Mouse (Mus musculus) forebrain, embryonic 13.5 days (tissue): Measurements from ENCODE around the gene B3gnt3. TPM values are rescaled to one million over a fixed set of nuclear protein-coding genes. Genes with fewer than 3 reads are reported as not detected.

Experiments used
- ATAC-seq: fragments of 200-750 bp; cut with Nextera tagmentation; 2 replicates; pipeline ENCODE4 v1.8.0; 2017
- H3K27ac ChIP-seq: fragments of 300-500 bp; sonication (generic); 2 replicates; pipeline ENCODE4 v1.5.1; 2015; ENCODE audit warnings: inconsistent platforms, mild to moderate bottlenecking, moderate library complexity
- H3K27me3 ChIP-seq: fragments of 300-500 bp; sonication (generic); 2 replicates; pipeline ENCODE4 v1.6.1; 2015; ENCODE audit warnings: mild to moderate bottlenecking, inconsistent platforms
- H3K36me3 ChIP-seq: fragments of 300-500 bp; sonication (generic); 2 replicates; pipeline ENCODE4 v1.6.1; 2015; ENCODE audit warnings: mild to moderate bottlenecking, inconsistent platforms; ENCODE audit not compliant: poor library complexity, severe bottlenecking
- H3K4me1 ChIP-seq: fragments of 300-500 bp; sonication (generic); 2 replicates; pipeline ENCODE4 v1.6.1; 2015; ENCODE audit warnings: inconsistent platforms
- H3K4me2 ChIP-seq: fragments of 300-500 bp; sonication (generic); 2 replicates; pipeline ENCODE4 v1.6.1; 2015; ENCODE audit warnings: inconsistent platforms, mild to moderate bottlenecking, moderate library complexity
- H3K4me3 ChIP-seq: fragments of 300-500 bp; sonication (generic); 2 replicates; pipeline ENCODE4 v1.5.1; 2015; ENCODE audit warnings: mild to moderate bottlenecking, inconsistent platforms
- H3K9ac ChIP-seq: fragments of 300-500 bp; sonication (generic); 2 replicates; pipeline ENCODE4 v1.6.1; 2015; ENCODE audit warnings: mild to moderate bottlenecking, inconsistent platforms
- H3K9me3 ChIP-seq: fragments of 300-500 bp; sonication (generic); replicated peaks from 2 replicates; pipeline ENCODE4 v1.6.1; 2016; ENCODE audit warnings: inconsistent platforms
- WGBS: fragments of 180-500 bp; shearing (Covaris S2); methylation state at CpG from one replicate; pipeline ENCODE4 v1.1.7; 2015; 5-methylcytosine and 5-hydroxymethylcytosine counted together
- polyA plus RNA-seq: library from polyadenylated mRNA; unstranded; fragments of >200 nt; fragmentation: Nextera tagmentation; extraction: Ambion mirVana; gene quantifications from 2 replicates; pipeline ENCODE4 v1.2.1, GENCODE M21; 2015

Gene B3gnt3
- polyA plus RNA-seq, 1 experiment from 2014 or later, result 0.44 TPM

DNA sequence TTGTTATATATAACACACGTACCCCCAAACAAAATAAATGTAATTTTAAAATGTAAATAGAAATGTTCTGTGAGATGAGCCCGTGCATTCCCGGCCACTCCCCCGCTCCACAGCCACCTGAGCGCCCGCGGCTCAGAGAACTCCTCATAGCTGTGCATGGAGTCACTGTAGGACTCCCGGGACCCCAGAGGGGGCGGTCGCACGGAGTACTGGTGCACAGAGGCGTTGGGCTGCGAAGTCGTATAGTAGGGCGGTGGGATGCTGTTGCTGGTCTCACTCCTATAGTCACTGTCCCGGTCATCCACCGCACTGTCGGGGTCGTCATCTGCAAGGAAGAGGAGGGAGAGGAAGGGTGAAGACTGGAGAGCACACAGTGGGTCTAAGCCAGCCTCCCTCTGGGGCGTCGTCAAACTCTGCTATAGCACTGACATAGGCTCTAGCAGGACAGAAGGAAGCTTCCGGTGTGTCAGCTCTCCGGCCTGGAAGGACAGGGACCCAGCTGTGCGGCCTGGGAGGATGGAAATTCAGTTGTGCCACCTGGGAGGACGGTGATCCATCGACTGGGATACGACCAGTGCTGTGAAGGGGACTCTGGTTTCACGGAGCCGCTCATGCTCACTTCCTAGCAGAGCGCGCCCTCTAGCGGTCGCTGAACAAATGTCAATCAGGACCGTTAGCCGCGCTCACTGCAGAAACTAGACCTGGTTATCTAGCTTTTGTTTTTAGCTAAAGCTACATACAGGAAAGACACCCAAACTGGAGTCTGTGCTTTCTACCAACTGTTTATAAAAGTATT lies 41.1 kb downstream of the B3gnt3 start:
- peak overlapping the region; percentile 13; the same call in 1 of the 2 replicates for H3K4me2 ChIP-seq
- H3K36me3 ChIP-seq, result peaks cover 15% of the 10 kb centered on the region
- ATAC-seq, result peak; percentile 61
- H3K9ac ChIP-seq, result no peak overlapping the region
- peaks cover 20% of the 10 kb centered on the region for H3K4me1 ChIP-seq
- no peaks in the 10 kb centered on the region for H3K9me3 ChIP-seq
- 8% methylated on average over 35 of the region's 36 CpGs for WGBS
- H3K27me3 ChIP-seq, result peaks cover 66% of the 10 kb centered on the region
- H3K4me3 ChIP-seq, result no peak overlapping the region
- no peak overlapping the region for H3K27ac ChIP-seq

DNA sequence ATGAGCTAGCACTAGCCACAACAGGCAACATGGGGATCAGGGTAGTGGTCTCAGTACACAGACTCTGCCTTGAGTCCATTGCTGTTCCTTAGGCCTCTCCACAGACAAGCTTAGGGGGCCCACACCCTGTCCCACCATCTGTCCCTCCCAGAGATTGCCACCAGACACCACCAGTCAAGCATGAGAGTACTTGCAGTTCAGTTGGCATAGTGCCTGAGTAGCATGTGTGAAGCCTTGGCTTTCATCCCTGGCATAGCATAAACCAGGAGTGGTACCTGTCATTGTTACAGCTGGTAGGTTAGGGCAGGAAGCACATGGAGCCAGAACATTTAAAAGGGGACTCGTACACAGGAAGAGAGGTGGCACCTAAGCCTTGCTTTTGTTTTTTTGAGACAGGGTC lies 41.8 kb downstream of the B3gnt3 start:
- H3K27ac ChIP-seq, result peak overlapping the region; percentile 25
- peaks cover 19% of the 10 kb centered on the region for H3K4me1 ChIP-seq
- 65% methylated on average over 1 of the region's 1 CpGs for WGBS
- ATAC-seq, result peak; percentile 46
- H3K36me3 ChIP-seq, result peaks cover 15% of the 10 kb centered on the region
- peaks cover 73% of the 10 kb centered on the region for H3K27me3 ChIP-seq
- no peak overlapping the region for H3K9ac ChIP-seq
- H3K4me3 ChIP-seq, result no peak overlapping the region
- H3K4me2 ChIP-seq, result no peak overlapping the region
- H3K9me3 ChIP-seq, result no peaks in the 10 kb centered on the region

DNA sequence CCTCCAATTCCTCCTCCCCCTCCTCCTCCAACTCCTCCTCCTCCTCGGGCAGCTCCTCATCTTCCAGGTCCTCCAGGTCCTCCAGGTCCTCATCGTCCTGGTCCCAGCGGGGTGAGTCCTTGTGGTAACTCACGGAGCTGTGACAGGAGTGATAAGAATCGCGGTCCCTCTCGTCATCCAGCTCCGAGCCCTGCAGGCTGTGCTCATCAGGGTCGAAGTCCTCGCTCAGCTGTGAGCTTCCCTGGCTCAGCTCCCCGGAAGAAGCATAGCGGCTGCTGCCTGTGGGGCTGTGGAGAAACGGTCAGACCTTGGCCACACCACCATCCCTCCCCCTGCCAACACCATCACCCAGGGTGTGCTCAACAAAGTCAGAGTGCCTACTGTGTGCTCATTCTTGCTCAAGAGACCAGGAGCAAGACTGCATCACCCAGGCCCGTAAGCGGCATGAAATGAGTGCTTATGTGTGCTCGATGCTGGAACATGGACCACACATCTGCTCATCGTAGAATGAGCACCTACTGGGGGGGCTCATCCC lies 43.0 kb downstream of the B3gnt3 start:
- Histone ChIP-seq H3K27me3 (peaks cover 83% of the 10 kb centered on the region), H3K9me3 (no peaks in the 10 kb centered on the region), H3K9ac (no peak overlapping the region), H3K4me1 (peaks cover 23% of the 10 kb centered on the region), H3K36me3 (peaks cover 14% of the 10 kb centered on the region), H3K4me3 (no peak overlapping the region), H3K27ac (no peak overlapping the region), H3K4me2 (no peak overlapping the region)
- 30% methylated on average over 17 of the region's 17 CpGs for WGBS
- no peak for ATAC-seq

DNA sequence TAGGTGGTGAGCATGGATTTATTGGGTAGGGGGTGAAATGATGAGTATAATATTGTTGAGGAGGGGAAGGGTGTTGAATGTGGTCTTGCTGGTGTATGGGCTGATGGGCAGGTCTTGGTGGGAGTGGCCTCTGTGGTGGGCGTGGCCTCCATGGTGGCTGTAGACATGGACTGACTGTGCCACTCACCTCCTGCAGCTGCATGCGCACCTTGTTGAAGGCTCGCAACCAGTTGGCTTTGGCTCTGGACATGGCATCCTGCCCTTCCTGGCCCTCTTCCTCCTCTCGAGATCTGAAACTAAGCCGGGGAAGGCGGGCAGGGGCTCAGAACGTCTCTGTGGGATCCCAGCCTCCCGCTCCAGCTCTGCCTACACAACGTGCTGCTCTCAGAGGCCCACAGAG lies 43.8 kb downstream of the B3gnt3 start:
- ATAC-seq, result no peak
- Histone ChIP-seq H3K4me1 (peaks cover 23% of the 10 kb centered on the region), H3K27me3 (peaks cover 83% of the 10 kb centered on the region), H3K4me2 (no peak overlapping the region), H3K4me3 (no peak overlapping the region), H3K27ac (no peak overlapping the region), H3K36me3 (peaks cover 19% of the 10 kb centered on the region), H3K9ac (no peak overlapping the region), H3K9me3 (no peaks in the 10 kb centered on the region)
- WGBS, result 19% methylated on average over 9 of the region's 9 CpGs

DNA sequence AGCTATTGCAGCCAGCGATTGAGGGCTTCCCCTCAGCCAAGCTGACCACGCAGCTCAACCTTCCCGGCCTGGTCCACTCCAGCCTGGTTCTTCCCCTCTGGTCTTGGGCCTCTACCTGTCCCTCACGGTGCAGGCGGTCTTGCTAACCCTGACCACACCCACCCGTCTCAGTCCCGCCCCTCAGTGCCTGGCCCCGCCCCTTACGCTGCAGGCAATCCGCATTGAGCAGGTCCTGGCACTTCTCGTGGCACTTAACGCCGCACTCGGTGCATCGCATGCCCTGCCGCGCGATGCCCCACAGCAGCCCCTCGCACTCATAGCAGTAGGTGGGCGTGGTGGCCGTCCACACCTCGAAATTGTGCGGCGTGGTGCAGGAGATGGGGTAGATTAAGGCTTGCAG lies 47.0 kb downstream of the B3gnt3 start:
- Histone ChIP-seq H3K9me3 (no peaks in the 10 kb centered on the region), H3K27me3 (peaks cover 60% of the 10 kb centered on the region), H3K27ac (no peak overlapping the region), H3K4me3 (peak overlapping the region; percentile 6; the same call in 1 of the 2 replicates), H3K4me1 (peaks cover 15% of the 10 kb centered on the region), H3K36me3 (peaks cover 50% of the 10 kb centered on the region), H3K4me2 (peak overlapping the region; percentile 51), H3K9ac (peak overlapping the region; percentile 48; the same call in 1 of the 2 replicates)
- under 1% methylated on average over 23 of the region's 24 CpGs for WGBS
- ATAC-seq, result peak; percentile 36

DNA sequence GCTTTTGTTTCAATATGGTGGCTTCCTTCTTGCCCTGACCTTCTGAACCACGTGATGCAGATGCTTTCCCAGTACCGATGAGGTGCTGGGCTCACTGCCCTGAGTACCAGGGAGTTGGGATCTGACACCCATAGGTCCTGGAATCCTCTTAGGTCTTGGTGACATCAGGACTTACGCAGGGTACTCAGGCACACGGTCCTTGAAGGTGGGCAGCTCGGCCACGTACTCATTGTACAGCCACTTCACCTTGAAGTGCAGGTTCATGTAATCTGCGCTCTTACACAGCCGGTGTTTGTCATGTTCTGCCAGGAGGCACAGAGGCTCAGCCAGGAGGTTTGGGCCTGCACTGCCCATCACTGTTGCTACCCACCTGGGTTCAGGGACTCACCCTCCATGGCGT lies 56.1 kb downstream of the B3gnt3 start:
- Histone ChIP-seq H3K9me3 (no peaks in the 10 kb centered on the region), H3K4me3 (no peak overlapping the region), H3K27ac (no peak overlapping the region), H3K4me2 (no peak overlapping the region), H3K36me3 (peaks cover 67% of the 10 kb centered on the region), H3K27me3 (peaks cover 13% of the 10 kb centered on the region; the same call in 1 of the 2 replicates), H3K4me1 (no peaks in the 10 kb centered on the region), H3K9ac (no peak overlapping the region)
- no peak for ATAC-seq
- WGBS, result 89% methylated on average over 9 of the region's 9 CpGs

Other genes starting within 250 kb of the B3gnt3 start
- gene Abhd8, start 238.1 kb downstream of the B3gnt3 start, polyA plus RNA-seq, result 93.9 and 95.7 TPM in 2 replicates
- 212 and 245 TPM in 2 replicates for gene Mrpl34, start 236.8 kb downstream of the B3gnt3 start, polyA plus RNA-seq
- 185 and 193 TPM in 2 replicates for gene Dda1, start 232.6 kb downstream of the B3gnt3 start, polyA plus RNA-seq
- 4.0 and 4.5 TPM in 2 replicates for gene Ano8, start 215.8 kb downstream of the B3gnt3 start, polyA plus RNA-seq
- 13.4 TPM in 2 replicates for gene Gtpbp3, start 213.7 kb downstream of the B3gnt3 start, polyA plus RNA-seq
- gene Plvap, start 190.0 kb downstream of the B3gnt3 start, polyA plus RNA-seq, result 13.6 and 14.0 TPM in 2 replicates
- 0.09 and 0.13 TPM in 2 replicates for gene Ccdc194, start 176.1 kb downstream of the B3gnt3 start, polyA plus RNA-seq
- 7.6 and 8.3 TPM in 2 replicates for gene Bst2, start 164.3 kb downstream of the B3gnt3 start, polyA plus RNA-seq
- gene Mvb12a, start 158.9 kb downstream of the B3gnt3 start, polyA plus RNA-seq, result 52.9 and 55.3 TPM in 2 replicates
- not detected in 2 replicates for gene Tmem221, start 142.9 kb downstream of the B3gnt3 start, polyA plus RNA-seq
- gene Nxnl1, start 135.2 kb downstream of the B3gnt3 start, polyA plus RNA-seq, result 0.06 TPM in 1 of 2 replicates, not detected in the other
- gene Slc27a1, start 132.9 kb downstream of the B3gnt3 start, polyA plus RNA-seq, result 59.9 and 61.0 TPM in 2 replicates
- gene Pgls, start 109.6 kb downstream of the B3gnt3 start, polyA plus RNA-seq, result 201 and 206 TPM in 2 replicates
- gene Fam129c, start 104.1 kb downstream of the B3gnt3 start, polyA plus RNA-seq, result 5.1 and 6.2 TPM in 2 replicates
- gene Colgalt1, start 90.8 kb downstream of the B3gnt3 start, polyA plus RNA-seq, result 37.5 and 39.9 TPM in 2 replicates
- 13.0 and 15.8 TPM in 2 replicates for gene Unc13a, start 30.0 kb downstream of the B3gnt3 start, polyA plus RNA-seq
- 1.6 and 1.7 TPM in 2 replicates for gene Jak3, start 25.5 kb downstream of the B3gnt3 start, polyA plus RNA-seq
- 0.47 TPM in 1 of 2 replicates, not detected in the other for gene Insl3, start 12.6 kb downstream of the B3gnt3 start, polyA plus RNA-seq
- 39.6 and 47.2 TPM in 2 replicates for gene Fcho1, start 23.9 kb upstream of the B3gnt3 start, polyA plus RNA-seq
- gene Zfp709, start 180.2 kb upstream of the B3gnt3 start, polyA plus RNA-seq, result 5.7 and 6.2 TPM in 2 replicates
- gene Zfp882, start 206.8 kb upstream of the B3gnt3 start, polyA plus RNA-seq, result 15.1 and 18.7 TPM in 2 replicates
- 32.3 and 36.7 TPM in 2 replicates for gene Zfp617, start 206.8 kb upstream of the B3gnt3 start, polyA plus RNA-seq
- 23.3 and 24.0 TPM in 2 replicates for gene Zfp961, start 249.2 kb upstream of the B3gnt3 start, polyA plus RNA-seq